Mouse (Mus musculus): ENCODE data around the gene Col15a1.

The Col15a1 gene

DNA sequence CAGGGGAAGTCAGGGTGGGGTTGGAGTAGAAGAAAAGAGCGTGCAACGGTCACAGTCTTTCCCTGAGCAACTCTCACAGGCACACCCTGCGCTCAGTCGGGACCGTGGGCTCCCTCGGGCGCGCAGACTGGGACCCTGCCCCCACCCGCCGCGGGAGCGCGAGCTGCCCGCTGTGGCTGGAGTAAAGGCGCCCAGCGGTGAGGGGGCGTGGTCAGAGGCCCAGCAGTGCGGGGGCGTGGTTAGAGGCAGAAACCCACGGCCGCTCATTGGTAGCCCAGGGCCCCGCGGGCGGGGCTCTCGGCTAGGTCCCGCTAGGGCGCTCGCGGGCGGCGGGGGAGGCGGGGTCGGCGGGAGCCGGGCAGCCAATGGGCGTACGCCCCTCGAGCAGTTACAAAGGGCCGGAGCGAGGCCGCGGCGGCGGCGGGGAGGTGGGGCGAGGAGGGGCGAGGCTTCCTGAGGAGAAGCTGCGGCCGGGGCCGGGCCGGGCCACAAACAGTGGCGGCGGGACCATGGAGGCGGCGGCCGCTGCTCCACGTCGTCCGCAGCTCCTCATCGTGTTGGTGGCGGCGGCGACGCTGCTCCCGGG lies 144.9 kb downstream of the Col15a1 start, which contains the start of gene Tgfbr1:
TSS of gene Tgfbr1 (plus strand) at position 420 of the 586 bp plus-strand sequence.
- peak; percentile 94 to 98 for DNase-seq

DNA sequence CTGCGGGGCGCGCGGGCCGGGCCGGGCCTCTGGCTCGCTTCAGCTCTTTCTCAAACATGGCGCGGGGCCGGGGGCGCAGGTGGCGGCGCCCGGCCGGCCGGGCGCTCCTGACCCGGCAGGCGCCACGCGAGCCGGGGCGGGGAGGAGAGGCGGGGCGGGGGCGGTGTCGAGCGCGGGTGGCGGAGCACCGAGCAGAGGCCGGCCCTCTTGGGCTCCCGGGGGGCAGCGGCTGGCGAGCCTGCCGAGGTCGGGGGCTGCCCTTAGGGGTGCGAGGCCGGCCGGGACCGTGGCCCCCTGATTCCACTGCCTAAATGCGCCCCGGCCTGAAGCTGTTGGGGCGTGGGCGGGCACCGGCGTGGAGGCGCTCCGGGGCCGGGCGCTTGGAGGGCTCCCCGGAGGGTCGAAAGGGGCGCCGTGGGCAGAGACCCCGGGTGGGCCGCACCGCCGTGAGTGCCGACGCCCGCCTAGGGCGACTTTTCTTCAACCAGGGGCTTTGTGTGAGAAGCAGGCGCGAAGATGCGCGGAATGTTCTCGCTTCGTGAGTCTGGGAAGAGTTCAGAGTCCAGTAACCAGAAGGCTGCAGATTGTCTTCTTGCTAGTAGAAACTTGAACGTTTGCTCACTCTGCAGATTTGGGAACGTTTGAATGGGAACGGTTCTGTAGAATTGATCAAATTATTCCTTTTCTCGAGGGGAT lies 145.6 kb downstream of the Col15a1 start:
- DNase-seq, result peak; percentile 79 to 85

DNA sequence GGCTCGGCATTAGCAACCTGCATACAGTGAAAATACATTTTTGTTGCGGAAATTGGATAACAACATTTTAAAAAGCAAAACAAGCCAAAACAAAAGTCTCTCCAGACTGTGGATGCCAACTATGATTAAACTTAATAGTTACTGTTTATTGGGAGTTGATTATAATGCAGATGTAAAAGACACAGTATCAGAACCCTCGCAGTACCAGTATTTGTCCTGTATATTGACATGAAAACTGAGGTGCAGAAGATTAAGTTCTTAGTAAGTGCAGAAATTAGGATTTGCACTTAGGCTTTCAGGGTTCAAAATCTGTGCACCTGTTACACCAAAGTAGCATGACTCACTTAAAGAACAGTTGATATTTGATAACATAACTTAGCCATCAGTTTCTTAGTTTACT lies 146.3 kb downstream of the Col15a1 start:
- no peak for DNase-seq

DNA sequence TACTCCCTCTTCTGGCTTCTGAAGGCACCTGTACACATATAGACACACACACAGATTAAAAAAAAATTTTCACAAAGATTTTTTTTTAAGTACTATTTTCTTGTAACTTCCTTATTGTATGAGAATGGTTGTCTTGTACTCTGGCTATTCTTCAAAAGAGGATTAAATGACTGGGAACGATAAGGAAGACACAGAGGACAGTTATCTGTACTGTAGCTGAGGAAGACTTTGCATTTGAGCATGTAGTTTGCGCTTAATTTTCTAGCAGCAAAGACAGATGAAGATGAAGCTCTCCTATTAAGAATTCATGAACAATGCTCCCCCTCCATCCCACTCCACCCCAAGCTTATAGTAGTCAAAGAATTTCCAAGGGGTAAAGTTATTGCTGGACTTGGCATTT lies 154.7 kb downstream of the Col15a1 start:
- no peak for DNase-seq

Data from cerebellum, postnatal 10 days (tissue).